Mouse (Mus musculus): ENCODE data around the gene Flt3l. TPM values are rescaled to one million over a fixed set of nuclear protein-coding genes. Genes with fewer than 3 reads are reported as not detected.
A peak's percentile ranks its signal among the peaks of the same experiment; 100 is the strongest.
"Not testable (repeated sequence)": the region's sequence is repeated elsewhere in the genome, so short reads cannot be mapped to it uniquely, and the experiment has no call there.

The Flt3l gene
- polyA plus RNA-seq, 1 experiment: 24.4 TPM

GRCm38 (mm10) chr7:45178550-45178949 lies 42.3 kb upstream of the Flt3l start:
- 32% methylated on average over 7 of the region's 7 CpGs for WGBS
- H3K4me3 ChIP-seq (replicated peaks; ENCODE audit: insufficient read depth, low read depth, low read length): no peak overlapping the region
- peaks cover 14% of the 10 kb centered on the region for H3K4me1 ChIP-seq (ENCODE audit: control insufficient read depth, insufficient read depth, low read length)
- DNase-seq: no peak
- TF ChIP-seq CTCF (IDR thresholded peaks at IDR 0.05; ENCODE audit: borderline replicate concordance, insufficient read depth, low read depth, low read length): no peak
- no peak for TF ChIP-seq POLR2A (IDR thresholded peaks at IDR 0.05; ENCODE audit: borderline replicate concordance, insufficient read depth, low read length)
- H3K27ac ChIP-seq (ENCODE audit: insufficient read depth, low read length): no peak overlapping the region
- H3K27me3 ChIP-seq (ENCODE audit: control insufficient read depth, insufficient read depth, low read length): no peaks in the 10 kb centered on the region; the same call in 1 of the 2 replicates

GRCm38 (mm10) chr7:45176356-45176755 lies 40.1 kb upstream of the Flt3l start:
- no peak overlapping the region for H3K27ac ChIP-seq (ENCODE audit: insufficient read depth, low read length)
- TF ChIP-seq POLR2A (IDR thresholded peaks at IDR 0.05; ENCODE audit: borderline replicate concordance, insufficient read depth, low read length) (no peak; the same call in 1 of the 2 replicates), CTCF (IDR thresholded peaks at IDR 0.05; ENCODE audit: borderline replicate concordance, insufficient read depth, low read depth, low read length) (no peak)
- no peak overlapping the region for H3K4me3 ChIP-seq (replicated peaks; ENCODE audit: insufficient read depth, low read depth, low read length)
- 3% methylated on average over 29 of the region's 31 CpGs for WGBS
- H3K4me1 ChIP-seq (ENCODE audit: control insufficient read depth, insufficient read depth, low read length): peaks cover 12% of the 10 kb centered on the region
- no peaks in the 10 kb centered on the region; the same call in 1 of the 2 replicates for H3K27me3 ChIP-seq (ENCODE audit: control insufficient read depth, insufficient read depth, low read length)
- peak in 1 of 2 experiments; percentile 46 for DNase-seq

DNA sequence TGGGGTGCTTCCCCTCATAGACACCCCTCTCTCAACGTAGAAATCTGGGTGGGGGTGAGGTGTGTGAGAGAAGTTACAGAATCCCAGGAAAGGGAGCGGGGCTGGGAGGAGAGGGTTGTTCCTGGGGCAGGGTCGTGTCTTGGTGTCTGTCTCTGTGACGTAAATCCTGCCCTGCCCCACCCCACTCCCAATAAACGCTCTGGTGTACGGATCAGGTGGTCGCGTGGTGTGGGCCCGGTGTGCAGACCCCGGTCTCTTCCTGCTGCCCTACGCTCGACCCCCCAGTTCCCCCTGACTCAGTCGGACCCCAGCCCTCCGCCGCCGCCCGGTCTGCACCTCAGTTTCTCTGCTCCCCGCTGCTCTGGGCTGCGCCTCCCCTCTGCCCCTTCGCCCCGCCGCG lies 39.7 kb upstream of the Flt3l start:
- peak; percentile 32; the same call in 1 of the 2 replicates for TF ChIP-seq POLR2A (IDR thresholded peaks at IDR 0.05; ENCODE audit: borderline replicate concordance, insufficient read depth, low read length)
- TF ChIP-seq CTCF (IDR thresholded peaks at IDR 0.05; ENCODE audit: borderline replicate concordance, insufficient read depth, low read depth, low read length): no peak
- H3K4me1 ChIP-seq (ENCODE audit: control insufficient read depth, insufficient read depth, low read length): peaks cover 12% of the 10 kb centered on the region
- H3K4me3 ChIP-seq (replicated peaks; ENCODE audit: insufficient read depth, low read depth, low read length): no peak overlapping the region
- 4% methylated on average over 23 of the region's 23 CpGs for WGBS
- DNase-seq: no peak
- H3K27me3 ChIP-seq (ENCODE audit: control insufficient read depth, insufficient read depth, low read length): no peaks in the 10 kb centered on the region; the same call in 1 of the 2 replicates
- no peak overlapping the region for H3K27ac ChIP-seq (ENCODE audit: insufficient read depth, low read length)

- no peak for TF ChIP-seq CTCF (IDR thresholded peaks at IDR 0.05; ENCODE audit: borderline replicate concordance, insufficient read depth, low read depth, low read length)
- TF ChIP-seq POLR2A (IDR thresholded peaks at IDR 0.05; ENCODE audit: borderline replicate concordance, insufficient read depth, low read length): no peak
- WGBS: 21% methylated on average over 13 of the region's 13 CpGs
- H3K27me3 ChIP-seq (ENCODE audit: control insufficient read depth, insufficient read depth, low read length): no peaks in the 10 kb centered on the region; the same call in 1 of the 2 replicates
- no peak for DNase-seq
- no peak overlapping the region for H3K4me3 ChIP-seq (replicated peaks; ENCODE audit: insufficient read depth, low read depth, low read length)
- peaks cover 14% of the 10 kb centered on the region for H3K4me1 ChIP-seq (ENCODE audit: control insufficient read depth, insufficient read depth, low read length)
- H3K27ac ChIP-seq (ENCODE audit: insufficient read depth, low read length): no peak overlapping the region
Observed at GRCm38 (mm10) chr7:45175398-45175797, 39.2 kb upstream of the Flt3l start.

DNA sequence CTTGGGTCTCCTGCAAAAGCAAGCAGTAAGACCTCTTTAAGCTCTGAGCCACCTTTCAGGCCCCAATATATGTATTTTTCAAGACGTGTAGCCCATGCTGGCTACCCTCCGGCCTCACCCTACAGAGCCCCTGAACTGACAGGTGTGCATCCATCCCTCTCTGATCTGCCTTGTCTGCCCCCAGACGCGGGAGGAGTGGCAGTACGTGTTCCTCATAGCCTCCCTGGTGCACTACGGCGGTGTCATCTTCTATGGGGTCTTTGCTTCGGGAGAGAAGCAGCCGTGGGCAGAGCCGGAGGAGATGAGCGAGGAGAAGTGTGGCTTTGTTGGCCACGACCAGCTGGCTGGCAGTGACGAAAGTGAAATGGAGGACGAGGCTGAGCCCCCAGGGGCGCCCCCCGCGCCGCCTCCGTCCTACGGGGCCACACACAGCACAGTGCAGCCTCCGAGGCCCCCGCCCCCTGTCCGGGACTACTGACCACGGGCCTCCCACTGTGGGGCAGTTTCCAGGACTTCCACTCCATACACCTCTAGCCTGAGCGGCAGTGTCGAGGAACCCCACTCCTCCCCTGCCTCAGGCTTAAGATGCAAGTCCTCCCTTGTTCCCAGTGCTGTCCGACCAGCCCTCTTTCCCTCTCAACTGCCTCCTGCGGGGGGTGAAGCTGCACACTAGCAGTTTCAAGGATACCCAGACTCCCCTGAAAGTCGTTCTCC lies 38.5 kb upstream of the Flt3l start:
- Histone ChIP-seq H3K27ac (ENCODE audit: insufficient read depth, low read length) (no peak overlapping the region), H3K27me3 (ENCODE audit: control insufficient read depth, insufficient read depth, low read length) (no peaks in the 10 kb centered on the region; the same call in 1 of the 2 replicates), H3K4me3 (replicated peaks; ENCODE audit: insufficient read depth, low read depth, low read length) (no peak overlapping the region), H3K4me1 (ENCODE audit: control insufficient read depth, insufficient read depth, low read length) (peaks cover 20% of the 10 kb centered on the region)
- no peak for TF ChIP-seq POLR2A (IDR thresholded peaks at IDR 0.05; ENCODE audit: borderline replicate concordance, insufficient read depth, low read length)
- no peak for TF ChIP-seq CTCF (IDR thresholded peaks at IDR 0.05; ENCODE audit: borderline replicate concordance, insufficient read depth, low read depth, low read length)
- 19% methylated on average over 29 of the region's 29 CpGs for WGBS
- peak in 1 of 2 experiments; percentile 50 for DNase-seq

- not testable (repeated sequence) for H3K4me3 ChIP-seq (replicated peaks; ENCODE audit: insufficient read depth, low read depth, low read length); H3K27ac ChIP-seq (ENCODE audit: insufficient read depth, low read length); DNase-seq; H3K27me3 ChIP-seq (ENCODE audit: control insufficient read depth, insufficient read depth, low read length)
- WGBS: 61% methylated on average over 1 of the region's 1 CpGs
- H3K4me1 ChIP-seq (ENCODE audit: control insufficient read depth, insufficient read depth, low read length): peaks cover 25% of the 10 kb centered on the region
- peak; percentile 41 for TF ChIP-seq CTCF (IDR thresholded peaks at IDR 0.05; ENCODE audit: borderline replicate concordance, insufficient read depth, low read depth, low read length)
Observed at GRCm38 (mm10) chr7:45173772-45174171, 37.5 kb upstream of the Flt3l start.

GRCm38 (mm10) chr7:45172974-45173373 lies 36.7 kb upstream of the Flt3l start:
- WGBS: 59% methylated on average over 7 of the region's 7 CpGs
- H3K27ac ChIP-seq (ENCODE audit: insufficient read depth, low read length): no peak overlapping the region
- H3K4me3 ChIP-seq (replicated peaks; ENCODE audit: insufficient read depth, low read depth, low read length): no peak overlapping the region
- DNase-seq: peak in 1 of 2 experiments; percentile 61
- no peaks in the 10 kb centered on the region; the same call in 1 of the 2 replicates for H3K27me3 ChIP-seq (ENCODE audit: control insufficient read depth, insufficient read depth, low read length)
- H3K4me1 ChIP-seq (ENCODE audit: control insufficient read depth, insufficient read depth, low read length): peaks cover 29% of the 10 kb centered on the region
- TF ChIP-seq CTCF (IDR thresholded peaks at IDR 0.05; ENCODE audit: borderline replicate concordance, insufficient read depth, low read depth, low read length) (peak; percentile 48; the same call in 1 of the 2 replicates), POLR2A (IDR thresholded peaks at IDR 0.05; ENCODE audit: borderline replicate concordance, insufficient read depth, low read length) (no peak)

DNA sequence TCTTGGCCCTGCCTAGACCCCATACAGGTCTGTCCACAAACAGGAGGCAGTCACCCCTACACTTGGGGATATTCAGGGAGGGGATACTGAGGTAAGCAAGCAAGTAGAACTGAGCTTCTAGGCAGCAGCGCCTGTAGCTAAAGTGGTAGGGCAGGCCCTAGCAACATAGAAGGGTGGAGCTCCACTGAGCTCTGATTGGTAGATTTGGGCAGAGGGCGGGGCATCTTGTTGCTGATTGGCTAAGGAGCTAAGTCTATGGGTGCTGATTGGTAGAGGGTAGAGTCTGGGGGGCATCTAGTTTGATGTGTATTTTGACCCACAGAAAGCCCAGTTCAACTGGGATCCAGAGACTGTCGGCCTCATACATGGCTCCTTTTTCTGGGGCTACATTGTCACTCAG lies 33.3 kb upstream of the Flt3l start:
- no peak overlapping the region for H3K27ac ChIP-seq (ENCODE audit: insufficient read depth, low read length)
- H3K4me3 ChIP-seq (replicated peaks; ENCODE audit: insufficient read depth, low read depth, low read length): no peak overlapping the region
- no peaks in the 10 kb centered on the region for H3K27me3 ChIP-seq (ENCODE audit: control insufficient read depth, insufficient read depth, low read length)
- 57% methylated on average over 3 of the region's 3 CpGs for WGBS
- TF ChIP-seq POLR2A (IDR thresholded peaks at IDR 0.05; ENCODE audit: borderline replicate concordance, insufficient read depth, low read length) (no peak), CTCF (IDR thresholded peaks at IDR 0.05; ENCODE audit: borderline replicate concordance, insufficient read depth, low read depth, low read length) (no peak)
- peaks cover 21% of the 10 kb centered on the region for H3K4me1 ChIP-seq (ENCODE audit: control insufficient read depth, insufficient read depth, low read length)
- peak; percentile 71 to 77 for DNase-seq
